In the genomic region with DNA sequence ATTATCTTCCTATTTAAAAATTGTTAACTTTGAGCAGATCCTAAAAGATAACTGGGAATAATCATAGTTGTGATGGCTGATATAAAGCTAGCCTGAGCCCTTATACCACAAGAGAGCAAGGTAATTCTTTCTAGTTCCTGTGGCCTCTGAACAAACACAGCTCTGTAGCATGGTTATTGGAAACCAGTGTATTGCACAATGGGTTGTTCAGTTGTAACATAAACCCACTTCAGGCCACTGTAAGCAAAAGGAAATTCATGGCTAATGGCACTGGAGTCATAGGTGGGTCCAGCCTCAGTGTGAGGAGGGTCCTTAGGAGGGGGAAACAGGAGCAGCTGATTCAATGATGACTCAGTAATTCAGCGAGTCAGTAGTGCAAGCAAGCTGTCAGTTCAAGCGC, we compare ENCODE assay signal across 14 mouse cellular contexts.
"Had no signal": no experiment of that assay in that cellular context is flagged by ENCODE, and none has a peak within 500 bp of the region (broad histone marks: within the 10 kb centered on the region; RNA-seq: fewer than 3 reads in every experiment).

No protein-coding gene starts in this region.

- DNase-seq: kidney, adult 9 months; kidney, postnatal 36 days; layer of hippocampus, adult 9-11 months; layer of hippocampus, postnatal 36 days; lung, postnatal 10 days; right cerebral cortex, postnatal 14 days; thymus, postnatal 36 days had no signal

- H3K36me3 ChIP-seq: limb, embryonic 15.5 days; midbrain, embryonic 12.5 days; stomach, embryonic 15.5 days had no signal

- H3K27me3 ChIP-seq: limb, embryonic 15.5 days; midbrain, embryonic 12.5 days; stomach, embryonic 15.5 days had no signal

- H3K9me3 ChIP-seq: limb, embryonic 15.5 days; midbrain, embryonic 12.5 days; stomach, embryonic 15.5 days had no signal

- H3K4me2 ChIP-seq: limb, embryonic 15.5 days; midbrain, embryonic 12.5 days; stomach, embryonic 15.5 days had no signal

- H3K27ac ChIP-seq: kidney, postnatal 0 days; limb, embryonic 15.5 days; midbrain, embryonic 12.5 days; stomach, embryonic 15.5 days had no signal

- H3K4me1 ChIP-seq: limb, embryonic 15.5 days; stomach, embryonic 15.5 days had no signal

- ATAC-seq: inflammation-experienced regulatory T-cells, adult 6 months; intestine, postnatal 0 days; midbrain, embryonic 16.5 days had no signal

- H3K4me3 ChIP-seq: limb, embryonic 15.5 days; midbrain, embryonic 12.5 days; stomach, embryonic 15.5 days had no signal

- H3K9ac ChIP-seq: limb, embryonic 15.5 days; midbrain, embryonic 12.5 days; stomach, embryonic 15.5 days had no signal
